Mouse (Mus musculus) embryonic fibroblast, embryonic 13.5 days (primary cell): ENCODE measurements around the gene Slc35b3.

ENCODE experiments used
- CTCF ChIP-seq: IDR thresholded peaks from 2 replicates; pipeline ENCODE4 v1.5.1; 2011; ENCODE audit warnings: mild to moderate bottlenecking, control low read depth, low read length, moderate library complexity, borderline replicate concordance; ENCODE audit not compliant: insufficient read depth
- POLR2A ChIP-seq: IDR thresholded peaks from 2 replicates; pipeline ENCODE4 v1.6.1; 2011; ENCODE audit warnings: low read depth, mild to moderate bottlenecking, control low read depth, low read length, moderate library complexity

GRCm38 (mm10) chr13:38960063-38961050 is at the start of gene Slc35b3:
- TF ChIP-seq CTCF (no peak), POLR2A (peak; percentile 98)
